ENCODE assay signal across 23 mouse cellular contexts in genomic region chr2:107232885-107233284, GRCm38 (mm10). TPM values are rescaled to one million over a fixed set of nuclear protein-coding genes. Genes with fewer than 3 reads are reported as not detected.
DNase-seq lines count a peak whose midpoint lies in the region; ATAC-seq and TF ChIP-seq lines count a peak whose summit lies in the region.
"Had no signal": no experiment of that assay in that cellular context is flagged by ENCODE, and none has a peak within 500 bp of the region (broad histone marks: within the 10 kb centered on the region; RNA-seq: fewer than 3 reads in every experiment).

No protein-coding gene starts in this region.

- no peak for TF ChIP-seq CTCF in lung, embryonic 14.5 days (IDR thresholded peaks at IDR 0.05; ENCODE audit: low read depth)
- no peak for TF ChIP-seq CTCF in lung, adult 2 months (IDR thresholded peaks at IDR 0.05; ENCODE audit: insufficient read depth, low read length)
- no peak for TF ChIP-seq CTCF in stomach, postnatal 0 days (IDR thresholded peaks at IDR 0.05; ENCODE audit: low read depth)

- no peaks in the 10 kb centered on the region for H3K27me3 ChIP-seq in lung, embryonic 14.5 days (ENCODE audit: insufficient read depth, low read length)
- H3K27me3 ChIP-seq in stomach, postnatal 0 days (ENCODE audit: control insufficient read depth, insufficient read depth, low read length), result no peaks in the 10 kb centered on the region
- H3K27me3 ChIP-seq: embryonic facial prominence, embryonic 15.5 days; hindbrain, embryonic 12.5 days had no signal

- H3K4me3 ChIP-seq in lung, embryonic 14.5 days (ENCODE audit: low read depth, low read length), result no peak overlapping the region
- no peak overlapping the region for H3K4me3 ChIP-seq in lung, adult 2 months (replicated peaks; ENCODE audit: extremely low read depth, low read depth, low read length)
- no peak overlapping the region for H3K4me3 ChIP-seq in stomach, postnatal 0 days (ENCODE audit: low read depth, low read length)
- H3K4me3 ChIP-seq: embryonic facial prominence, embryonic 15.5 days; erythroblast, embryonic 14.5 days; forebrain, embryonic 10.5 days; gastrocnemius, adult 2 months; hindbrain, embryonic 12.5 days had no signal

- H3K9me3 ChIP-seq in lung, embryonic 14.5 days (ENCODE audit: low read depth, low read length), result no peaks in the 10 kb centered on the region
- no peaks in the 10 kb centered on the region for H3K9me3 ChIP-seq in stomach, postnatal 0 days (ENCODE audit: control insufficient read depth, low read length)
- H3K9me3 ChIP-seq: embryonic facial prominence, embryonic 15.5 days; forebrain, embryonic 10.5 days; hindbrain, embryonic 12.5 days had no signal

- peak; percentile 80 for ATAC-seq in lung, embryonic 14.5 days (ENCODE audit: insufficient read depth)
- ATAC-seq in stomach, postnatal 0 days (ENCODE audit: low FRiP score, low TSS enrichment), result 0 out of 2 replicates have a peak, but pooled peaks have one; percentile 40
- ATAC-seq: activated CD4-positive, CD25-positive, alpha-beta regulatory T cell, adult 4 months; forebrain, embryonic 14.5 days; hindbrain, embryonic 16.5 days had no signal

- H3K36me3 ChIP-seq in lung, embryonic 14.5 days (ENCODE audit: insufficient read depth), result no peaks in the 10 kb centered on the region
- no peaks in the 10 kb centered on the region for H3K36me3 ChIP-seq in stomach, postnatal 0 days (ENCODE audit: control insufficient read depth, insufficient read depth, low read length)
- H3K36me3 ChIP-seq: embryonic facial prominence, embryonic 15.5 days; forebrain, embryonic 10.5 days; hindbrain, embryonic 12.5 days had no signal

- H3K9ac ChIP-seq in lung, embryonic 14.5 days, result no peak overlapping the region
- H3K9ac ChIP-seq in stomach, postnatal 0 days (ENCODE audit: low read length), result no peak overlapping the region
- H3K9ac ChIP-seq: embryonic facial prominence, embryonic 15.5 days; hindbrain, embryonic 12.5 days had no signal

- WGBS in lung, embryonic 14.5 days, result 59% methylated on average over 2 of the region's 2 CpGs
- 61% methylated on average over 2 of the region's 2 CpGs for WGBS in lung, adult 2 months
- WGBS in stomach, postnatal 0 days, result 43% methylated on average over 2 of the region's 2 CpGs

- DNase-seq in lung, embryonic 14.5 days, result peak; percentile 28
- no peak for DNase-seq in lung, adult 2 months
- peak; percentile 53 for DNase-seq in 3T3-L1 (ENCODE audit: low read depth, low spot score)
- DNase-seq in Muller cell, postnatal 12 days (ENCODE audit: inconsistent ontology term), result peak; percentile 80
- DNase-seq in stomach, postnatal 0 days (ENCODE audit: low spot score), result no peak
- no peak for DNase-seq in thymus, postnatal 4 days
- DNase-seq in gastrocnemius, postnatal 25 days, result no peak
- DNase-seq: adrenal gland, postnatal 25 days; cerebellum, adult 18-20 months; cerebellum, adult 9-11 months; cerebellum, postnatal 36 days; gastrocnemius, adult 2 months; gastrocnemius, postnatal 36 days; heart, adult 11 months; heart, postnatal 10 days; heart, postnatal 4 days had no signal

- TF ChIP-seq EP300 in stomach, postnatal 0 days (optimal IDR thresholded peaks at IDR 0.05), result no peak

- TF ChIP-seq POLR2A in lung, adult 2 months (IDR thresholded peaks at IDR 0.05; ENCODE audit: borderline replicate concordance, extremely low read depth, low read depth, low read length), result no peak

- H3K4me1 ChIP-seq in lung, embryonic 14.5 days (ENCODE audit: insufficient read depth), result no peaks in the 10 kb centered on the region
- H3K4me1 ChIP-seq in lung, adult 2 months (ENCODE audit: control insufficient read depth, insufficient read depth, low read length), result no peaks in the 10 kb centered on the region
- no peaks in the 10 kb centered on the region for H3K4me1 ChIP-seq in stomach, postnatal 0 days (replicated peaks; ENCODE audit: control insufficient read depth, insufficient read depth)
- H3K4me1 ChIP-seq: embryonic facial prominence, embryonic 15.5 days; forebrain, embryonic 10.5 days; hindbrain, embryonic 12.5 days had no signal

- H3K27ac ChIP-seq in lung, embryonic 14.5 days (ENCODE audit: low read depth), result no peak overlapping the region
- no peak overlapping the region for H3K27ac ChIP-seq in stomach, postnatal 0 days (replicated peaks)
- H3K27ac ChIP-seq: embryonic facial prominence, embryonic 15.5 days; forebrain, embryonic 10.5 days; gastrocnemius, adult 2 months; hindbrain, embryonic 12.5 days had no signal

- no peak overlapping the region for H3K4me2 ChIP-seq in lung, embryonic 14.5 days
- no peak overlapping the region for H3K4me2 ChIP-seq in stomach, postnatal 0 days (replicated peaks; ENCODE audit: low read depth)
- H3K4me2 ChIP-seq: embryonic facial prominence, embryonic 15.5 days; hindbrain, embryonic 12.5 days had no signal

RNA-seq across cellular contexts. Expression of gene Kcna4, which starts 57.6 kb away (rescaled TPM):
- polyA plus RNA-seq in lung, embryonic 14.5 days (2014; fragmentation: Nextera tagmentation; extraction: Ambion mirVana), result 0.22 and 0.41 TPM in 2 replicates
- polyA plus RNA-seq in lung, adult 2 months (2012; rRNA removed), result not detected in 2 replicates
- 0.27 and 0.29 TPM in 2 replicates for polyA plus RNA-seq in stomach, postnatal 0 days (2015; fragmentation: Nextera tagmentation; extraction: Ambion mirVana)
- total RNA-seq in gastrocnemius, postnatal 25 days (2021), result not detected
- total RNA-seq: gastrocnemius, adult 2 months; gastrocnemius, postnatal 36 days had no signal
- polyA plus RNA-seq: activated CD4-positive, CD25-positive, alpha-beta regulatory T cell, adult 4 months; erythroblast, embryonic 14.5 days had no signal

Comparison
In these comparisons a context has a peak if more than half of its experiments do, and no peak if none do; other contexts are left out.
1. DNase-seq: peak in lung, embryonic 14.5 days (single experiment), 3T3-L1 (single experiment) and Muller cell, postnatal 12 days (single experiment); none in lung, adult 2 months (single experiment), stomach, postnatal 0 days (single experiment), thymus, postnatal 4 days (single experiment) and gastrocnemius, postnatal 25 days (single experiment).